Mouse (Mus musculus): ENCODE measurements around the gene Ccdc28b. TPM values are rescaled to one million over a fixed set of nuclear protein-coding genes. Genes with fewer than 3 reads are reported as not detected.

Gene Ccdc28b
- total RNA-seq, 2 experiments from 2014 or later, result 70.3 to 79.8 TPM

DNA sequence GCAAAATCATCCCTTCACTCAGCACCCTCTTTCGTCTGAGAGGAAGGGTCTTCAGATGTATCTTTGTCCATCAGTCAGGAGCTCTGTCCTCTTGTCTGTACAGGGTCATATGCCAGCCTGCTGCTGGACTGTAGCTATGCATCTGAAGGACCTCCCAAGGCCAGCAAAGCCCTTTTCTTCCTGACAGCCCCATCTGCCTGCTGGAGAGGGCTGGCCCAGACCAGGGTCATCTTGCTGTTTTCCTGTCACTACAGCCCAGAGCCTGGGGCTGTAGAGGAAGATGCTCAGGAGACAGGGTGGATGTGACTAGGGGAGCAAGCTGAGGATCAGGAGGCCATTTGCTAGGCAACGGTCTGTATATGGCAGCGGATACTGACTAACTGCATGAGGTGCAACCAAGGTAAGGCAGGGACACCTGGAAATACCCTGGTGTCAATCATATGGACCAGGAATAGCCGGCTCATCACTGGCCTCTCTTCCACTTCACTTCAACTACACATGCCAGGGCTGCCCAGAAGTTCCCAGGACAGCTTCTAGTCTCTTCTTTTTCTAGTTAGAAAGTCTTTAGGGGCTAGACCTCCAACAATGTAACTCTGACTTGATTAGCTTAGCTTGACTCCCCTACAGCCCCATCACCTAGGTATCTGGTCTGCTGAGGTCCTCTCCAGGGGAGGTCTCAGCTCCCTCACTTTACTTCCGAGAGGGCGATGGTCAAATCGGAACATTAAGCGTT is 778 bp downstream of the Ccdc28b start:
- DNase-seq, result no peak

DNA sequence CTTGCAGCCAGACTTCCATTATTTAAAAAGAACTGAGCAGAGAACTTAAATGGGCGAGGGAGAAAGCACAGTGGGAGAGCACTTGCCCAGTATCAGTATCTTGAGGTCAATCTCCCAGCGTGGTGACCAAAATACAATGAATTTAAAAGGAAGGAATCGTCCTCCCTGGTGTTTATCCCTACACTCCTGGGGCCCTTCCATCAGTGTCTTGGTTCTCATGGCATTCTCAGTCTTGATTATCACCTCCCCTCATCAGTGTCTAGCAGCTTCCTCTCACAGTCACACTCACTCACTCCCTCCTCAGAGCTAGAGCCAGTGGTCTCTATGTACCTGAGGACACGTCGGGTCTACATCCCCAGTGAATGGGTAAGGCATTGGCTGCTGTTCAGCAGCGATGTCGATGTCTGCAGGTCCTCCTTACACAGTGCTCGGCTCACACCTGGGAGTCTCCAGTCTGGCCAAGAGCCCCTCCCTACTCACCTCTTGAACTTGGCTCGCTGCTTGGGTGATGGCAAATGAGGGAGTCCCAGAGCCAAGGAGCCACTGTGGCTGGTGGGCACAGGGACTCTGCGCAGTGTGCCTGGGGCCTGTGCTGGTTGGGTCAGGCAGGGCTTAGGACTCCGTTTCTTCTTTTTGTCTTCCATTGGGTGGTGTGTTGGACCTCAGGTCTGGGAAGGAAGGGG is 1.5 kb downstream of the Ccdc28b start:
- no peak for DNase-seq

DNA sequence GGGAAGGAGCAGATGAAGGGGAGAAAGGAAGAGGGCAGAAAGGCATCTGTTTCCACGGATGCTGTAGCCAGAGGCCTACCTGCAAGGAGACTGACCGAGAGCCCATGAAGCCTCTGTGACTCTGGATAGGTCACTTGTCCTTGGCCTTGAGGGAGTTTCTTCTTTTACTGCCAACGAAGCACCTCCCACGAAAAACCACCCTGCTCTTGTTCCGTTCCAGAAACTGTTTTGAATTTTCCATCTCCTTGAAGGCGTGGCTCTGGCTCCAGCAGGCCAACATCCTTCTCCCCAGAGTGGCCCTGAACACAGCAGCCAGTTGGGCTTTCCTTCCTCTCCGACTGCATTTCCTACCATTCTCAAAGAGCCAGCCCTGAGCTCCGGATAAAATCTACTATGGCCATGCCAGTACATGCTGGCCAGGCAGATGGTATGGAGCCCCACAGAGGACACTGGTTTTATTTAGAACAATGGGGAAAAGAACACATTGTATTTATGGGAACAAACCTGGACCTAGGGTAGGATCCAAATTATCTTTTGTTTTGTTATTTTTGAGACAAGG is 2.4 kb downstream of the Ccdc28b start:
- no peak for DNase-seq

DNA sequence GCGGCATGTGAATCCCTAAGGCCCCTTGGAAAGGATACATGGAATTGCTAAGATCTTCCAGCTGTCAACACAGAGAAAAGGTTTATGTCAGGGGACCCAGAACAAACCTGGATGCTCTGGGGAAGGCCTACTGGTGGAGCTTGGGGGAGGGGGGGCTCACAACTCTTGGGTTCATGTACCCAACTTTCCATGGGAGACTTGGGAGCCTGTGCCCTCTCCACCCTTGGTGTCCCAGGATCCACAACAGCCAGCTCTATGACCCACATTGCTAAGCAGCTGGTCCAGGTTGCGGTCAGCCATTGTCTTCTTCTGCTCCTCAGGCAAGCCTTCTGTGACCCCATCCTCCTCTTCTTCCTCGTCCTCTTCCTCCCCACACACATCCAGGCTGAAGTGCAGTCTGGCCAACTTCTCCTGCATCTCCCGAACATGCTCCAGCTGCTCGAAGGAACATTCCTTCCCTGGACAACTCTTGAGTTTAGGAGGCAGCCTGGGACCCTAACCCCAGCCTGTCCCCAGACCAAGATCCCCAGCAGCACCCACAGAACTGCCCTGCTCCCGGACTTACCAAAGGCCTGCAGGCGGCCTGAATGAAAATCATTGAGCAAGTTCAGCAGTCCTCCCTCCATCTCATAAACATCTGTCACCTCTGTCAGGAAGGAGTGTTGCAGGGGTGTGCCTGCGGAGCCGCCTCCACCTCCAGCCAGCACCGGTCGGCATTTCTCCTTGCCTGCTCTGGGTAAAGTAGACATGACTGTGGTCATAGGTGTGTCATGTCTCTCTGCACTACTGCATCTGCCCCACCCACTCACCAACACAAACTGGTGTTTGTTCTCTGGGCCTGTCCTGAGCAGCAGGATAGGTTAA is 3.1 kb downstream of the Ccdc28b start:
- DNase-seq, result no peak

DNA sequence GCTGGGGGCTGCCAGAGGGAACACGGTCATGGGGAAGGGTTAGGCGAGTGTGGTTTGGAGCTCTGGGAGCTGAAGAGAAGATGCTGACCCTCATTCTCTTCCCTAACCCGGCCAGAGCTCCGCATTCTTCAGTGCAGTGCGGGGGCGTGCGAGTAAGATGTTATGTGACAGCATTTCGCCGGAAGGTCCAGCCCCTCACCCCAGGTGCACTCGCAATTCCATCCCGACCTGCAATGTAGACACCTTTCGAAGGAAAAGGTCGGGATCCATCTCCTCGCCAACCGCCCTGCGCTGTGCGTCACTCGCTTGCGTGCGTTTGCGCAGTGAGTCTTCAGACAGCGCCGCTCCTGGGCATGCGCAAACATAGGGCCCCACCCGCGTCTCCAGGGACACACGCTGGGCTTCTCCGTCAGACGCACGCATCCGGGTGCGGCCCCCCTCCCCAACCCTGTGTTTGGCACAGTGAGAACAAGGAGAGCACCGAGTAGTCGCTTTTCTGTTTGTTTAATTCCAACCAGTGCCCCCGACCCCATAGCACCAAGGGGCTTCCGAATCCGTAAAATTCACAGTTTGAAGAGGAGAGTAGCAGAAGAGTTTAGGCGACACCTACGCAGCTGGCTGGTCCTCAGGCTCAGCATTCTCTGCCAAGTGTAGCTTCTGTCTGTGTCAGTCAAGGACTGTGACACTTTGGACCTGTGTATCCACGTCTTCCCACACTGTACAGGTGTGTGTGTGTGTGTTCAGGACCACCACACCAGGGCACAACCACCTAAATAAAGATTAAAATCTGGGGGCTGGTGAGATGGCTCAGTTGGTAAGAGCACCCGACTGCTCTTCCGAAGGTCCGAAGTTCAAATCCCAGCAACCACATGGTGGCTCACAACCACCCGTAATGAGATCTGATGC is 4.7 kb downstream of the Ccdc28b start, which contains the start of gene Iqcc:
Gene Iqcc, minus strand, starts transcription at position 314 of the 906 bp plus-strand sequence.
- peak; percentile 95 to 97 for DNase-seq

DNA sequence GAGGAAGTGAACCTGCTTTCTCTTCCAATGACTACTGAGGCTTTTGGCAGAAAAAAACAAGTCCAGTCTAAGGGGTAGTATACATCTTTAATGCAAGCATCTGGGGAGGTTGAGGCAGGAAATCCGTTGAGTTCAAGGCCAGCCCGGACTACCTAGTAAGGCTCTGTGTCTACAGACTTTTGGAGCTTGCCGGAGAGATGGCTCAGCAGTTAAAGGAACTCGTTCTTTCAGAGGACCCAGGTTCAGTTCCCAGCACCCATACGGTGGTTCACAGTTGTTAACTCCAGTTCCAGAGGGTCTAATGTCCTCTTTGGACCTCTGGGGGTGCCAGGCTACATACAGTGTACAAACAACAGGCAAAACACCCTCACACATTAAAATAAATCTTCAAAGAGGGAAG is 5.7 kb downstream of the Ccdc28b start:
- DNase-seq, result no peak

DNA sequence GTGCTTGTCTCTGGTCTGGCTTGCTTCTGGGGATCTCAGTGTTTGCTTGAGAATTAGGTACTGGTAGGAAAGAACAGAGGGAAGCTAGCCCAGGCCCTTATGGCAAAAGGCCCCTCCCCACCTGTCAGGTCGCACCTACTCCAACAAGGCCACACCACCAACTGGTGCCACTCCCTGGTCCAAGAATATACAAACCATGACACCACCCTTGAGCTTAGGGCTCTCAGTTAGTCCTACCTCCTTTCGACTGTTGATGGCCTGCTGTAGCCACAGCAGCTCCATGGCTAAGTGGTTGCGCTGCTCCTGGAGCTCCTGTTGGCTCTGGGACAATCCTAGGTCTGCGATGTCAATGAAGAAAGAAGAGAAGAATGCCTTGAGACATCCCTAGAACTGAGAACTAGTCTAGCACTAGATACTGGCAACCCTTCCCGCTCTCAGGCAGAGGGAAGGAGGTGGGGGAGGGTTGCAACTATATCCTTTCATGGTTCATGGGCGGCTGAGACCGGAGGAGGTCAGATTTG is 6.6 kb downstream of the Ccdc28b start:
- no peak for DNase-seq

DNA sequence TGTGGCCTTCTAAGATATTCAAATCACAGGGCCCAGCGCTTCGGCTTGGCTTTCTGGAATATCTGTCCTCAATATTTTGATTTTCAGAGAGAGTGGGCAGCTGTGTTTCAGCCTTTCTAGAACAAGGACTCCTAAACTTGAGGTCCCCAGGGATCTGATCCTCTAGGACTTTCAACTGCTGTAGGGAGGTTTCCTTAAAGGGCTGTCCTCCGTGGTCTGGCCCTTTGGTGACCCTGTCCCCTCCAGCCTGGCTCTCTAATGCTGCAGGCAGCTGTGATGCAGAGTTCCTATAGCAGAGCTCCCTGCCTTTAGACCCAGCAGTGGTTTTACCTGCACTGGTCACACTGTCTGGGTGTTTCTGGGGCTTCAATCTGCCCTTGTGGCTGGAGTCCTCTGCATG is 7.1 kb downstream of the Ccdc28b start:
- no peak for DNase-seq

DNA sequence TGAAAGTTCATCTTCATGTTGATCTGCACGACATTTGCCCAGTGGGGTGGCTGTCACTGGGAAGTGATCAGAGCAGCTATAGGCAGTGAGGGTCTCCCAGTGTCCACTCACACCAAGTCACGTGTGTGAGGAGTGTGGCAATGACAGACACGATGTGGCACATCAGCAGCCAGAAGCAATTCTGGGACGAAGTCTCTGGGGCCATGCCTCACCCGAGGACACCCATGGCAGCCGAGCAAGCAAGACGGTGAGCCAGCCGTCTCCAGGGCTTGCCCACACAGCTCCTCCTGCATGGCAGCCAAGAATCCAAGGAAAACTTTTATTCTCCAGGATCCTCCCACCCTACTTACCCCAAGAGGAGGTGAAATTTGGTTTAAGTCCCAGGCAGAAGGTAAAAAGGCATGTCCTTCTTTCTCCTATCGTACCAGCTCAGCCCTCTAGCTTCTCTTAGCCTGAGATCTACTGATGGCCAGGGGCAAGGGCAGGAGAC is 7.9 kb downstream of the Ccdc28b start:
- no peak for DNase-seq

DNA sequence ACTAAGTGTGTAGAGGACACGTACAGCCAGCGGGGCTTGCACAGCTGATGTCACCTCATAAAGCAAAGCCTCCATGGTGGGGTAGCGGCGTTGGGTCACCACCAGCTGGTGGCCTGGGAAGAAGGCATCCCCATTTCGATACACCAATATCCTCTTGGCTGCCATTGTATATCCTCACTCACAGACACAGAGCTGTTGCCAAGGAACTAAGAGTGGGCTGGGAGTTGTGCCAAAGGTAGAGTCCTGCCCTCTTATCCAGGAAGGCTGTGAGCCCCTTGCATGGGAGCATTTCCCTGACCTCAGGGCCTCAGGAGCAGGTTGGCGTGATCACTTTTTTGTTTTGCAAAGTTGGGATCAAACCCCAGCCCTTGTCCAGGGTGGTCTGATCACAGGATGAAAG is 9.7 kb downstream of the Ccdc28b start, which contains the start of gene Dcdc2b:
Gene Dcdc2b, minus strand, starts transcription at position 165 of the 400 bp plus-strand sequence.
- DNase-seq, result no peak

DNA sequence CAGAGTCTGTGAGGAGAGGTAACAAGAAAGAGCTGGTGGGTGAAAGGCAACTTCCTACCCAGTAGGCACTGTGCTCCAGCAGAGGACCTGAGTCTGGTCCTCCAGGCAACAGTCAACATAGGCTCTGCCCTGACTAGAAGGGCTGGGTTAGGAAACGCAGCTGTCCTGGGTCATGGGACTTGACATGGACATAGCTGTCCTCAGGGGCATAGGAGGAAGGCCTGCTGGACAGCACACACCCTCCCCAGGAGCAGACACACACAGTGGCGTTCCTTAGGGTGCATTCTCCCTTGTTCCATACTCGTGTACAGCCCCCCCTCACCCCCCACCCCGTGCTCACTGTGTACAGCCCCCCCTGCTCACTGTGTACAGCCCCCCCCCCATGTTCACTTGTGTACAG is 13.3 kb downstream of the Ccdc28b start:
- no peak for DNase-seq

DNA sequence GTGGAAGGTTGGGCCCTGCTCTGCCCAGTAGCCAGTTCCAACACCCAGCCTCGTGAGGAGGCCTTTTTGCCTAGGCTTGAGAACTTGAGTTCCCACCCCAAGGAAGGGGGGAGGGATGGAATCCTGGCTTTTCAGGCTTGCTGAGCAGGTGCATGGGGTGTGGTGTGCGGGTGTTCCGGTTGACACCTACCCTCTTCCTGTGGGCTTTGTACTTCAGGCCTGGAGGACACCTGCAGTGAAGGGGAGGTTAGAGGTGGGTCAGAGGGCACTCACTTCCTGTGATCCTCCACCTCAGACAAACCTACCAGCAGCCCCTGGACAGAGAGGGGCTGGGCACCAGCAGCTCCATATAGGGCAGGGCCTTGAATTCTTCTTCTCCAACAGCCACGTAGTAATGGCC is 13.7 kb downstream of the Ccdc28b start:
- no peak for DNase-seq

DNA sequence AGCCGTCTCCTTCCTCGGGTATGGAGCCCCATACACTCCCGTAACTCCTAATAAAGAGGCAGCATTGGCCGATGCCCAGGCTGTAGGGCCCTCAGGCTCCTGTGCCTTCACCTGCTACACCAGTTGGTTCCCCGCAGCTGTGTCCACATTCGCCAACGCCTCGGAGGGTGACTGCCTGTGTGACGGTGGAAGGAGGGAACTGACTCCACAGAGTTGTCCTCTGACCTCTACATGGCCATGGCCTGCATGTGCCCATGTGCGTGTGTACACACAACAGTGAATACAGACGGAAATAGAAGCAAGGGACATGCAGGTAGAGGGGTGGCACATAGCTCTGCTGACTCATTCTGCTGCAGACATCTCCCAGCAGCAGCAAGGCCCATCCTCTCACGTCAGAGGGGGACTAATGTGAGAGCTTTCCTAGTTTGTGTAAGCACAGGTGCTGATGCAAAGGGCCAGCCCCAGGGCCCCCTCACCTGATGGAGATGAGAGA is 14.6 kb downstream of the Ccdc28b start:
- no peak for DNase-seq

DNA sequence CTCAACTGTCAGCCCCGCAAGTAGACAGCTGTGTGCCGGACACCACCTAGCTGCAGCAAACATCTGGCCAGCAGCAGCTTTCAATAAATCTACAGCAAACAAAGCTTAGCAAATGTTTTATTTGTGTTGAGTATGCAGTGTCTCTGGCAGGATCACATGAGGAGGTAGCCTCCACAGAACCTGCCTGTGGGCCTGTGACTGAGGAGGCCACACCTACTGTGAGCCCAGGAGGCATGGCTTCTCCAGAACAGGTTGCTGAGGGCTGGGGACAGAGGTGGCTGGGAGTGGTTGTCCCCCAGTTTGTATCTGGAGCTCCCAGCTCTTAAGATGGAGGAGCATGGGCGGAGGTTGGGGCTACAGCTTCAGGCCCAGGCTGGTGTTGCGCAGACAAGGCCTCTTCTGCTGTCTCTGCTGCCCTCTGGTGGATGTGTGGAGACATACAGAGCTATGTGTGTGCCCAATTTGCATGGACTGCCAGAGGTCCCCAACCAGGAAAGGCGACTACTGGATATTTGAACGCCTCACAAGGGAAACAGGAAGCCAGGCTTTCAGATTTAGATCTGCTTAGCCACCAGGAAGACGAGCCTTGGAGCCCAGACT is 15.2 kb downstream of the Ccdc28b start:
- DNase-seq, result peak; percentile 73 to 77

DNA sequence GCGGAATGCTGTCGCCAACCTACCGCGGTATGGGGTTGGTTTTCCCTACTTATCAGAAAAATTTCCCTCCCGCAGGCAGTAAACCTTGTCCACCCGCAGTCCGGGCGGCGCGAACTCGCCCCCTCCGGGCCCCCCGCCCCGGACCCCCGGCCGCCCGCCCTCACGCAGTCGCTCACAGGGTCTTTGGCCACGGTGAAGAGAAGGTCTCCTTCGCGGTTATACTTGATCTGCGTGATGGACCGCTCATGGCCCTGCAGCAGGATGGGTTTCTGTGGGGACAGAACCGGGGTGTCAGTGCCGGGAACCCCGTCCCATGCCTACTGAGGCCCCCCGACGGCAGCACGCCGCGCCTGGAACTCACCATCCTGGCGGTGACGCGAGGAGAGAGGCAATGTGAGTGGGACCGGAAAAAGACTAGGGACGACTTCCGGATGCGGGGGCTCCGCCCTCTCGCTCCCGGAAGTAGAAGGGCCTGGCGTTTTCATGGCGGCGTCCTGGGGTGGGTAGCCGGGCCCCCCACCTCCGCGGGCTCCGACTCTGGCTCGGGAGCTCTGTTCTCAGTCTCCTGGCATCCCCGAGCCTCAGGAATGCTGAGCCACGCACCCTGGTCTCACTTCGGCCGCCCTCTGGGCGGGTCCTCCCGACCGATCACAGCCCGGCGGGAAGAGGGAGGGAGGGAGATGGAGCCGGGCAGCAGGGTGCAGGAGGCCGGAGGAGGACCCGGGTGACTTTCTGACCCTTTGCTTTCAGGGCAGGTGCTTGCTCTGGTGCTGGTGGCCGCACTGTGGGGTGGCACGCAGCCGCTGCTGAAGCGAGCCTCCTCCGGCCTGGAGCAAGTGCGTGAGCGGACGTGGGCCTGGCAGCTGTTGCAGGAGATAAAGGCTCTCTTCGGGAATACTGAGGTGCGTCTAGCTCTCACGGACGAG is 23.3 kb downstream of the Ccdc28b start, which contains the start of the genes Eif3i and Tmem234:
Gene Eif3i, minus strand, starts transcription at position 416 of the 926 bp plus-strand sequence.
Gene Tmem234, plus strand, starts transcription at position 436 of the 926 bp plus-strand sequence.
- peak; percentile 81 to 85 for DNase-seq

DNA sequence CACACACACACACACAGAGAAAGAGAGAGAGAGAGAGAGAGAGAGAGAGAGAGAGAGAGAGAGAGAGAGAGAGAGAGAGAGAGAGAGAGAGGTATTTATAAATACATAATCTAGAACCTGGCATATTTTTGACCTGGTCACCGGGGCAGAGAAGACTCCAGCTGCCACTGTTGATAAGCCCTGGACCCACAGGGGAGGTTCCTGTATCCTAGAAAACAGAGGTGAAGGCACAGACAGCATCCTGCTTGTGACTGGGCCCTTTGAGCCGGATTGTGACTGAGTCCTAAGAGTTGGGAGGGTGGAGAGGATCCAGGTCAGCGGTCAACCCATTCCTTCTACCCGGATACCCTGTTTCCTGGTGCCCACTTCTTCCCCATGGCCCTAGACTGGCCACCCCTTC is 34.9 kb downstream of the Ccdc28b start:
- no peak for DNase-seq

DNA sequence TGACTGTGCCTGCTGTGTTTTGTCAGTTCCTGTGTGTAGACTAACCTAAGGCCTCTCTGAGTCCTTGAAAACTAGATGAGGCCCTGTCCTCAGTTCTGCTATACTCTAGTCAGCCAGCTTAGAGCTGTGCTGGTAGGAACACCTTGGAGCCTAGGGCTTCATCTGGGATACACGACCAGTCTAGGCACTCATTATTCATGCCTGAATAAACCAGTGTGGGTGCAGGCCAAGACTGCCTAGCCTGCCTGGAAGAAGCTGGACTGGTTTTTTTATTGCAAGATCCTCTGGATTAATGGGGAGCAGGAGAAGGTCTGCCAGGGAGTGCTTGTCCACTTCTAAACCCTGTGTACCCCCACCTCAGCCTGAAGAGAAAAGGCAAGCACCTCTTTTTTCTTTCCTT is 36.8 kb downstream of the Ccdc28b start:
- no peak for DNase-seq

DNA sequence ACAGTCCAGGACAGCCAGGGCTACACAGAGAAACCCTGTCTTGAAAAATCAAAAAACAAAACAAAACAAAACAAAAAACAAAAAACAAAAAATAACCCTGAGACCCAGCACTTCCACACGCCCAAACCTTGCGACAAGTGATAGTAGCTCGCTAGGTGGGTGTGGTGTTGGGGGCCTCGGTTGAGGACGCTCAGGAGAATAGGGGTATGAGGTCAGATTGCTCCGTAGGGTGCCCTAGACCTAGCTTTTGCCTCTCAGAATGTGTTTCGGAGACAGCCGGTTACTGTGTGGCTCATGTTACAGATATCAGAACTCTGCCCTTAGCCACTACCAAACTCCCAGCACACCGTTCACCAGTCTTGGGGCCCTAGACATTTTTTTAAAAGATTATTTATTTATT is 38.0 kb downstream of the Ccdc28b start:
- no peak for DNase-seq
